ENCODE assay signal across 11 mouse cellular contexts in the genomic region with DNA sequence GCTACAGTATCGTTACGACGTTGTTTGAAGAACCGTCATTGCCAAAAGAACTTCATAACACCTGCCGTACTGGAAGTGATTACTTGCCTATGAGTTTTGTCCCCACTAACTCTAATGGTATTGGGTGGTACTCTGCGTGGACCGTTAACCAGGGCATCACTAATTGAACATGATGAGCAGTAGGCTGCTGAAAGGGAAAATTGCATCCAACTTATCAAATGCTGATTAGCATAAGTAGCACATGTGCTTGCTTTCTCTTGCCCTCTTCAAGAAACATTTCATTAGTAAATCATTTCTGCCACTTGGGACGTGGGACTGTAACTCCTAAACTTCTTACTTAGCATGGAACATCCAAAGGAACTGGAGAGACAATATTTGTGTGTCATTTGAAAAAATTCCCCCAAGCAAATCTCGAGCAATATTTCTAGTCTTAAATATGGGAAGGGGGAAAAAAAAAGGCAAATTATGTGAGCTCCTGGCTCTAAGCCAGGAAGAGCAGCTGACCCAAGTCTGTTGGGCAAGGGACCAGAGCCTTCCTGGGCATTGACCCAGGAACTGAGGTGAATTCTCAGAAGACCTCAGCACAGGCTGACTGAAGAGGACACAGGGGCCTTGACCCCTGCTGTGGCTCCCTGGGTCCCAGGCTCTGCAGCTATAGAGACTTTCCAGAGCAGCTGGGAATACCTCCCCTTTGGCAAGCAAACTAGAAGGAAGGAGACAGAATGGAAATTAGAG. TPM values are rescaled to one million over a fixed set of nuclear protein-coding genes. Genes with fewer than 3 reads are reported as not detected.
A peak's percentile ranks its signal among the peaks of the same experiment; 100 is the strongest.
DNase-seq lines count a peak whose midpoint lies in the region; ATAC-seq lines count a peak whose summit lies in the region.
"Had no signal": no experiment of that assay in that cellular context is flagged by ENCODE, and none has a peak within 500 bp of the region (broad histone marks: within the 10 kb centered on the region; RNA-seq: fewer than 3 reads in every experiment).

No protein-coding gene starts in this region.

- WGBS in hindbrain, embryonic 13.5 days, result 61% methylated on average over 9 of the region's 9 CpGs
- WGBS in hindbrain, embryonic 12.5 days, result 77% methylated on average over 9 of the region's 9 CpGs
- WGBS in hindbrain, embryonic 16.5 days, result 55% methylated on average over 9 of the region's 9 CpGs
- WGBS in liver, embryonic 12.5 days (ENCODE audit: insufficient replicate concordance), result 67% methylated on average over 9 of the region's 9 CpGs

- H3K9me3 ChIP-seq in hindbrain, embryonic 13.5 days, result no peaks in the 10 kb centered on the region
- H3K9me3 ChIP-seq in hindbrain, embryonic 12.5 days (replicated peaks), result no peaks in the 10 kb centered on the region
- no peaks in the 10 kb centered on the region for H3K9me3 ChIP-seq in hindbrain, embryonic 16.5 days (ENCODE audit: control insufficient read depth, low read length)
- H3K9me3 ChIP-seq in liver, embryonic 12.5 days (replicated peaks), result no peaks in the 10 kb centered on the region
- H3K9me3 ChIP-seq: midbrain, embryonic 12.5 days had no signal

- 0 out of 2 replicates have a peak, but pooled peaks have one; percentile 43 for ATAC-seq in hindbrain, embryonic 13.5 days (ENCODE audit: low FRiP score)
- ATAC-seq in hindbrain, embryonic 12.5 days (ENCODE audit: low FRiP score), result no peak
- peak; percentile 67 for ATAC-seq in hindbrain, embryonic 16.5 days
- ATAC-seq in activated CD4-positive, CD25-positive, alpha-beta regulatory T cell, adult 4 months, result no peak
- no peak for ATAC-seq in liver, embryonic 12.5 days

- peaks cover 12% of the 10 kb centered on the region for H3K4me1 ChIP-seq in hindbrain, embryonic 13.5 days (replicated peaks)
- peaks cover 9% of the 10 kb centered on the region for H3K4me1 ChIP-seq in hindbrain, embryonic 12.5 days
- H3K4me1 ChIP-seq in hindbrain, embryonic 16.5 days (ENCODE audit: control insufficient read depth, insufficient read depth, low read depth, low read length), result peaks cover 4% of the 10 kb centered on the region
- no peaks in the 10 kb centered on the region for H3K4me1 ChIP-seq in liver, embryonic 12.5 days

- no peaks in the 10 kb centered on the region for H3K27me3 ChIP-seq in hindbrain, embryonic 13.5 days
- H3K27me3 ChIP-seq in hindbrain, embryonic 12.5 days, result no peaks in the 10 kb centered on the region
- H3K27me3 ChIP-seq in hindbrain, embryonic 16.5 days (replicated peaks; ENCODE audit: control insufficient read depth, insufficient read depth, low read length), result no peaks in the 10 kb centered on the region
- no peaks in the 10 kb centered on the region for H3K27me3 ChIP-seq in liver, embryonic 12.5 days (replicated peaks)
- H3K27me3 ChIP-seq: midbrain, embryonic 12.5 days had no signal

- peak; percentile 51 for DNase-seq in Muller cell, postnatal 12 days (ENCODE audit: inconsistent ontology term)
- peak; percentile 57 for DNase-seq in cerebellum, adult 11-12 months
- no peak for DNase-seq in spleen, postnatal 14 days (ENCODE audit: low spot score in 2 of 2)
- DNase-seq: right cerebral cortex, postnatal 14 days had no signal

- H3K4me2 ChIP-seq in hindbrain, embryonic 13.5 days, result no peak overlapping the region
- no peak overlapping the region for H3K4me2 ChIP-seq in hindbrain, embryonic 12.5 days (replicated peaks)
- peak overlapping the region; percentile 2; the same call in 1 of the 2 replicates for H3K4me2 ChIP-seq in hindbrain, embryonic 16.5 days (ENCODE audit: low read length)
- no peak overlapping the region for H3K4me2 ChIP-seq in liver, embryonic 12.5 days
- H3K4me2 ChIP-seq: midbrain, embryonic 12.5 days had no signal

- no peak overlapping the region for H3K9ac ChIP-seq in hindbrain, embryonic 13.5 days
- H3K9ac ChIP-seq in hindbrain, embryonic 12.5 days, result no peak overlapping the region
- no peak overlapping the region for H3K9ac ChIP-seq in hindbrain, embryonic 16.5 days (ENCODE audit: low read depth, low read length)
- H3K9ac ChIP-seq in liver, embryonic 12.5 days, result no peak overlapping the region
- H3K9ac ChIP-seq: midbrain, embryonic 12.5 days had no signal

- no peak overlapping the region for H3K4me3 ChIP-seq in hindbrain, embryonic 13.5 days
- no peak overlapping the region for H3K4me3 ChIP-seq in hindbrain, embryonic 12.5 days
- no peak overlapping the region for H3K4me3 ChIP-seq in hindbrain, embryonic 16.5 days (ENCODE audit: low read length)
- no peak overlapping the region for H3K4me3 ChIP-seq in liver, embryonic 12.5 days
- H3K4me3 ChIP-seq: left cerebral cortex, adult 2 months; midbrain, embryonic 12.5 days had no signal

- no peak overlapping the region for H3K27ac ChIP-seq in hindbrain, embryonic 13.5 days
- H3K27ac ChIP-seq in hindbrain, embryonic 12.5 days, result no peak overlapping the region
- H3K27ac ChIP-seq in hindbrain, embryonic 16.5 days (ENCODE audit: low read depth, low read length), result no peak overlapping the region
- H3K27ac ChIP-seq in liver, embryonic 12.5 days, result no peak overlapping the region
- H3K27ac ChIP-seq: left cerebral cortex, adult 2 months; midbrain, embryonic 12.5 days had no signal

- no peaks in the 10 kb centered on the region for H3K36me3 ChIP-seq in hindbrain, embryonic 13.5 days
- H3K36me3 ChIP-seq in hindbrain, embryonic 12.5 days, result no peaks in the 10 kb centered on the region
- H3K36me3 ChIP-seq in hindbrain, embryonic 16.5 days (ENCODE audit: control insufficient read depth, insufficient read depth, low read length), result no peaks in the 10 kb centered on the region
- no peaks in the 10 kb centered on the region for H3K36me3 ChIP-seq in liver, embryonic 12.5 days
- H3K36me3 ChIP-seq: midbrain, embryonic 12.5 days had no signal

RNA-seq across cellular contexts. Expression of a gene that starts 48.9 kb away (rescaled TPM):
- 22.8 and 24.1 TPM in 2 replicates for polyA plus RNA-seq in hindbrain, embryonic 13.5 days (2015; fragmentation: Nextera tagmentation; extraction: Ambion mirVana)
- 15.8 and 20.3 TPM in 2 replicates for polyA plus RNA-seq in hindbrain, embryonic 12.5 days (2016; fragmentation: Nextera tagmentation; extraction: Ambion mirVana)
- polyA plus RNA-seq in hindbrain, embryonic 16.5 days (2015; fragmentation: Nextera tagmentation; extraction: Ambion mirVana), result 21.0 and 26.3 TPM in 2 replicates
- under 1 TPM in 1 of 2 experiments, not detected in 1; 0.28 TPM for polyA plus RNA-seq in activated CD4-positive, CD25-positive, alpha-beta regulatory T cell, adult 4 months (2017; shearing (Covaris generic))
- polyA plus RNA-seq in liver, embryonic 12.5 days (2016; fragmentation: Nextera tagmentation; extraction: Ambion mirVana), result not detected in 2 replicates

Comparison
In these comparisons a context has a peak if more than half of its experiments do, and no peak if none do; other contexts are left out.
1. ATAC-seq: peak in hindbrain, embryonic 13.5 days (single experiment) and hindbrain, embryonic 16.5 days (single experiment); none in hindbrain, embryonic 12.5 days (single experiment), activated CD4-positive, CD25-positive, alpha-beta regulatory T cell, adult 4 months (single experiment) and liver, embryonic 12.5 days (single experiment).
2. DNase-seq: peak in Muller cell, postnatal 12 days (single experiment) and cerebellum, adult 11-12 months (single experiment); none in spleen, postnatal 14 days (0 of 2).
3. RNA of a gene that starts 48.9 kb away (polyA plus RNA-seq): 22.8 to 24.1 TPM in hindbrain, embryonic 13.5 days, 21.0 to 26.3 TPM in hindbrain, embryonic 16.5 days and 15.8 to 20.3 TPM in hindbrain, embryonic 12.5 days; 0.28 TPM in activated CD4-positive, CD25-positive, alpha-beta regulatory T cell, adult 4 months and not detected in liver, embryonic 12.5 days; every median in the first group is over 10 times any median in the second.